Mouse (Mus musculus) olfactory bulb, adult 2 months (tissue): ENCODE measurements at regions not wholly inside any gene's neighbourhood (a gene's known extent, or its start where the extent isn't known, plus 50 kb on each side); places are given as distances from the start of the nearest gene placed in this dataset.

Source experiments
- CTCF ChIP-seq: fragments of 200-500 bp; IDR thresholded peaks from 2 replicates; pipeline ENCODE4 v1.5.1; 2012; ENCODE audit warnings: low read depth, mild to moderate bottlenecking, low read length, moderate library complexity; ENCODE audit not compliant: insufficient read depth
- POLR2A ChIP-seq: fragments of 200-500 bp; IDR thresholded peaks from 2 replicates; pipeline ENCODE4 v1.6.1; 2012; ENCODE audit warnings: mild to moderate bottlenecking, low read depth, low read length, moderate library complexity; ENCODE audit not compliant: insufficient read depth

DNA sequence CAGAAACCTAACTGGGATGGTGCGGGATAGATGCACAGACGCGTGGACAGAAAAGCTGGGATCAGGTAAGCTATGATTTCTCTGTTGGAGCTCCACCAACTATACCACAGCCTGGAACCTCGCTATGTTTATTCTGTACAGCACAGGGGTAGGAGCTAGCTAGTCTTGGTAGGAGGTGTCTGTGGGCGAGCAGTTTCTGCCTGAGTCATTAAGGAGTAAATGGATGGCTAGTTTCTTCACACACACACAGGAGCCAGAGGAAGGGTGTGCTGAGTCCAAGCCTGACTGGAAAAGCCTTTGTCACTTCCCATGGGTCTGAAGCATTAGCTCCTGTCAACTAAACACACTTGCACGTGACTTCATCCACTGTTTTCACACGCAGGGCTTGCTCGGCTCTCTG, 53.1 kb upstream of the Ubl3 start:
- TF ChIP-seq CTCF (no peak), POLR2A (no peak)
